Mouse (Mus musculus): Measurements from ENCODE around the gene Sdc1. TPM values are rescaled to one million over a fixed set of nuclear protein-coding genes. Genes with fewer than 3 reads are reported as not detected.
A peak's percentile ranks its signal among the peaks of the same experiment; 100 is the strongest.

The Sdc1 gene
- total and polyA plus RNA-seq, 2 experiments from 2014 or later: 12.3 to 21.1 TPM

- H3K27me3 ChIP-seq (ENCODE audit: insufficient read depth, low read length): no peaks in the 10 kb centered on the region
- no peak overlapping the region for H3K4me2 ChIP-seq (ENCODE audit: low read depth, low read length, poor library complexity, severe bottlenecking)
- ATAC-seq (ENCODE audit: low FRiP score) (no peak), DNase-seq (ENCODE audit: low spot score) (no peak)
- no peak overlapping the region for H3K9ac ChIP-seq (replicated peaks; ENCODE audit: low read length, poor library complexity, severe bottlenecking)
- no peak overlapping the region for H3K4me3 ChIP-seq (ENCODE audit: low read depth, low read length)
- no peaks in the 10 kb centered on the region for H3K4me1 ChIP-seq (ENCODE audit: insufficient read depth, low read length)
- 71% methylated on average over 4 of the region's 4 CpGs for WGBS
- no peak overlapping the region for H3K27ac ChIP-seq (ENCODE audit: low read depth, low read length)
- no peaks in the 10 kb centered on the region for H3K36me3 ChIP-seq (ENCODE audit: insufficient read depth, low read length)
- no peaks in the 10 kb centered on the region for H3K9me3 ChIP-seq (ENCODE audit: low read length)
- TF ChIP-seq CTCF (IDR thresholded peaks at IDR 0.05): no peak
These were observed 12.0 kb upstream of the Sdc1 start for GRCm38 (mm10) chr12:8759115-8759514.

GRCm38 (mm10) chr12:8759779-8760178 lies 11.3 kb upstream of the Sdc1 start:
- 53% methylated on average over 6 of the region's 6 CpGs for WGBS
- no peaks in the 10 kb centered on the region for H3K4me1 ChIP-seq (ENCODE audit: insufficient read depth, low read length)
- no peak overlapping the region for H3K9ac ChIP-seq (replicated peaks; ENCODE audit: low read length, poor library complexity, severe bottlenecking)
- TF ChIP-seq CTCF (IDR thresholded peaks at IDR 0.05): no peak
- H3K27me3 ChIP-seq (ENCODE audit: insufficient read depth, low read length): no peaks in the 10 kb centered on the region
- DNase-seq (ENCODE audit: low spot score) (no peak), ATAC-seq (ENCODE audit: low FRiP score) (no peak)
- H3K4me3 ChIP-seq (ENCODE audit: low read depth, low read length): no peak overlapping the region
- no peaks in the 10 kb centered on the region for H3K36me3 ChIP-seq (ENCODE audit: insufficient read depth, low read length)
- no peak overlapping the region for H3K27ac ChIP-seq (ENCODE audit: low read depth, low read length)
- no peak overlapping the region for H3K4me2 ChIP-seq (ENCODE audit: low read depth, low read length, poor library complexity, severe bottlenecking)
- H3K9me3 ChIP-seq (ENCODE audit: low read length): no peaks in the 10 kb centered on the region

DNA sequence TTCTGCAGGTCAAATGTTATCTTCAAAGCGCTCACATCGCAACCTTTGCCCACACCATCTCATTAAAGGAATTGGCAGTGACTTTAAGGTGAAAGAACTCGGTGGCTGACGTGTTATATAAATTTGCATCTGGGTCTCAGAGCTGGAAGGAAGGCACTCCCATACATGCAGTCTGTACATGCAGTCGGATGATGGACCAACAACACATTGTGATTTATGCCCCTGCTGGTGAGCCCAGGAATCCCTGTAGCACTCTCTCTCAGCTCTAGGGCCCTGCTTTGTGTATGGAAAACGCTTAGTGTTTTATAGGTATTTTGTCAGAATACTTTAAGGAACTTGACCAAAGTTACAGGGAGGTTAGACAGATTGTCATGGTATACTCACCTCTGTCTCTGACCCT lies 10.6 kb upstream of the Sdc1 start:
- WGBS: 88% methylated on average over 6 of the region's 6 CpGs
- ATAC-seq (ENCODE audit: low FRiP score) (no peak), DNase-seq (ENCODE audit: low spot score) (no peak)
- Histone ChIP-seq H3K27me3 (ENCODE audit: insufficient read depth, low read length) (no peaks in the 10 kb centered on the region), H3K27ac (ENCODE audit: low read depth, low read length) (no peak overlapping the region), H3K4me2 (ENCODE audit: low read depth, low read length, poor library complexity, severe bottlenecking) (no peak overlapping the region), H3K9me3 (ENCODE audit: low read length) (no peaks in the 10 kb centered on the region), H3K4me1 (ENCODE audit: insufficient read depth, low read length) (no peaks in the 10 kb centered on the region), H3K4me3 (ENCODE audit: low read depth, low read length) (no peak overlapping the region), H3K36me3 (ENCODE audit: insufficient read depth, low read length) (no peaks in the 10 kb centered on the region), H3K9ac (replicated peaks; ENCODE audit: low read length, poor library complexity, severe bottlenecking) (no peak overlapping the region)
- TF ChIP-seq CTCF (IDR thresholded peaks at IDR 0.05): no peak; the same call in 1 of the 2 replicates

- WGBS: 82% methylated on average over 7 of the region's 7 CpGs
- Histone ChIP-seq H3K36me3 (ENCODE audit: insufficient read depth, low read length) (no peaks in the 10 kb centered on the region), H3K4me1 (ENCODE audit: insufficient read depth, low read length) (no peaks in the 10 kb centered on the region), H3K9ac (replicated peaks; ENCODE audit: low read length, poor library complexity, severe bottlenecking) (no peak overlapping the region), H3K4me3 (ENCODE audit: low read depth, low read length) (no peak overlapping the region), H3K27me3 (ENCODE audit: insufficient read depth, low read length) (no peaks in the 10 kb centered on the region), H3K4me2 (ENCODE audit: low read depth, low read length, poor library complexity, severe bottlenecking) (no peak overlapping the region), H3K27ac (ENCODE audit: low read depth, low read length) (no peak overlapping the region), H3K9me3 (ENCODE audit: low read length) (no peaks in the 10 kb centered on the region)
- no peak for ATAC-seq (ENCODE audit: low FRiP score)
- no peak for DNase-seq (ENCODE audit: low spot score)
- TF ChIP-seq CTCF (IDR thresholded peaks at IDR 0.05): no peak
These were observed 10.1 kb upstream of the Sdc1 start for GRCm38 (mm10) chr12:8761058-8761457.

DNA sequence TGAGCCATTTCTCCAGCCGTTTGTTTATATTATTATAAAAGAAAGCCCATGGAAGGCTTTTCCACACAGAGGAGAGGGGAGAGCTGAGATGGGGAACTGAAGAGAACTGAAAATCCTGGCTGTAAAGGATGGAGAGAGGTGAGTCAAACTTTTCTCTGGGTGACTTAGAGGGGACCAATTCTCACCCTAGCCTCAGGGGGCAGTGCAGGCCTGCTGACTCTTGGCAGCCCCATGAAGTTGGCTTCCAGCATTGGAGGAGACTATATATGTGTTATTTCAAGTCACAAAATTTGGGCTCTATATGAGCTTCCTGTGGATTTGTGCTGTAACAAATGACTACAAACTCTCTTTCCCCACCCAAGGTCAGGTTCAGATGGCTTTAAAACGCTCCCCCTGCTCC lies 8.5 kb upstream of the Sdc1 start:
- no peak for DNase-seq (ENCODE audit: low spot score)
- no peaks in the 10 kb centered on the region for H3K4me1 ChIP-seq (ENCODE audit: insufficient read depth, low read length)
- TF ChIP-seq CTCF (IDR thresholded peaks at IDR 0.05): peak; percentile 47; the same call in 1 of the 2 replicates

GRCm38 (mm10) chr12:8764221-8764930 lies 6.7 kb upstream of the Sdc1 start:
- no peaks in the 10 kb centered on the region for H3K9me3 ChIP-seq (ENCODE audit: low read length)
- 86% methylated on average over 15 of the region's 15 CpGs for WGBS
- H3K36me3 ChIP-seq (ENCODE audit: insufficient read depth, low read length): no peaks in the 10 kb centered on the region
- no peak for TF ChIP-seq CTCF (IDR thresholded peaks at IDR 0.05)
- no peaks in the 10 kb centered on the region for H3K4me1 ChIP-seq (ENCODE audit: insufficient read depth, low read length)
- H3K4me3 ChIP-seq (ENCODE audit: low read depth, low read length): no peak overlapping the region
- ATAC-seq (ENCODE audit: low FRiP score) (no peak), DNase-seq (ENCODE audit: low spot score) (no peak)
- no peaks in the 10 kb centered on the region for H3K27me3 ChIP-seq (ENCODE audit: insufficient read depth, low read length)
- H3K4me2 ChIP-seq (ENCODE audit: low read depth, low read length, poor library complexity, severe bottlenecking): no peak overlapping the region
- no peak overlapping the region for H3K27ac ChIP-seq (ENCODE audit: low read depth, low read length)
- H3K9ac ChIP-seq (replicated peaks; ENCODE audit: low read length, poor library complexity, severe bottlenecking): no peak overlapping the region

More for the DNA sequence above, 8.5 kb upstream of the Sdc1 start:
- no peak overlapping the region for H3K9ac ChIP-seq (replicated peaks; ENCODE audit: low read length, poor library complexity, severe bottlenecking)
- H3K4me2 ChIP-seq (ENCODE audit: low read depth, low read length, poor library complexity, severe bottlenecking): no peak overlapping the region
- WGBS: 81% methylated on average over 2 of the region's 2 CpGs
- no peak overlapping the region for H3K4me3 ChIP-seq (ENCODE audit: low read depth, low read length)
- H3K27ac ChIP-seq (ENCODE audit: low read depth, low read length): no peak overlapping the region
- no peaks in the 10 kb centered on the region for H3K27me3 ChIP-seq (ENCODE audit: insufficient read depth, low read length)
- no peaks in the 10 kb centered on the region for H3K9me3 ChIP-seq (ENCODE audit: low read length)
- no peak for ATAC-seq (ENCODE audit: low FRiP score)
- no peaks in the 10 kb centered on the region for H3K36me3 ChIP-seq (ENCODE audit: insufficient read depth, low read length)
